Mouse (Mus musculus) G1E (cell line): ENCODE measurements around the gene Sirt1.

ENCODE experiments used
- CTCF ChIP-seq: IDR thresholded peaks from 2 replicates; pipeline ENCODE4 v1.5.1; 2012; ENCODE audit warnings: low read depth, low read length, inconsistent platforms, mixed read lengths
- POLR2AphosphoS5 ChIP-seq: IDR thresholded peaks from 2 replicates; pipeline ENCODE4 v1.6.1; 2012; ENCODE audit warnings: low read depth, low read length, inconsistent platforms; ENCODE audit not compliant: insufficient replicate concordance

GRCm38 (mm10) chr10:63367386-63367785, 14.1 kb downstream of the Sirt1 start:
- TF ChIP-seq CTCF: no peak
- no peak for TF ChIP-seq POLR2AphosphoS5
